Mouse (Mus musculus): ENCODE results near the gene Galntl5. TPM values are rescaled to one million over a fixed set of nuclear protein-coding genes. Genes with fewer than 3 reads are reported as not detected.
"Not testable (repeated sequence)": the region's sequence is repeated elsewhere in the genome, so short reads cannot be mapped to it uniquely, and the experiment has no call there.

Gene Galntl5
- not detected for total RNA-seq (2021)

- DNase-seq, result no peak
- intact Hi-C loops (cut with DNase I), result no loop called here
Measured at GRCm38 (mm10) chr5:25181004-25181531, at the start of gene Galntl5. Gene Galntl5 (plus strand): TSS chr5:25181460.

- intact Hi-C loops (cut with DNase I), result no loop called here
- no peak for DNase-seq
Measured at GRCm38 (mm10) chr5:25146705-25147104, 34.6 kb upstream of the Galntl5 start.

DNA sequence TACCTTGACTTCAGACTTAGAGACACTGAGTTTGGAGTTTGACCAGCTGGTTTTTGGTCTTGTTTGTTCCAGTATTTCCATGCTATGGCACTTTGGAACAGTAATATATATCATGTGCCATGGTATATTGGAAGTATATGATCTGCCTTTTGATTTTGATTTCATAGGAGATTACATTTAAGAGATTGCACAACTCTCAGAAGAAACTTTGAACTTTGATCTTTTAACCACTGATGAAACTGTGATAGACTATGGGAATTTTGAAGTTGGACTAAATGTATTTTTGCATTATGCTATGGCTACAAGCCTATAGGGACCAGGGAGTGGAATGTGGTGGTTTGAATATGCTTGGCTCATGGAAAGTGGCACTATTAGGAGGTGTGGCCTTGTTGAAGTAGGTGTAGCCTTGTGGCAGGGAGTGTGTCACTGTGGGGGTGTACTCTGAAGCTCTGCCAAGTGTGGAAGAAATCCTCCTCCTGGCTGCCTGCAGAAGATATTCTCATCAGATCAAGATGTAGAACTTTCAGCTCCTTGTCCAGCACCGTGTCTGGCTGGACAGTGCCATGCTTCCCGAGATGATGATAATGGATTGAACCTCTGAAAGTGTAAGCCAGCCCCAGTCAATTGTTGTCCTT is 31.8 kb upstream of the Galntl5 start:
- intact Hi-C loops (cut with DNase I), result no loop called here
- no peak for DNase-seq

DNA sequence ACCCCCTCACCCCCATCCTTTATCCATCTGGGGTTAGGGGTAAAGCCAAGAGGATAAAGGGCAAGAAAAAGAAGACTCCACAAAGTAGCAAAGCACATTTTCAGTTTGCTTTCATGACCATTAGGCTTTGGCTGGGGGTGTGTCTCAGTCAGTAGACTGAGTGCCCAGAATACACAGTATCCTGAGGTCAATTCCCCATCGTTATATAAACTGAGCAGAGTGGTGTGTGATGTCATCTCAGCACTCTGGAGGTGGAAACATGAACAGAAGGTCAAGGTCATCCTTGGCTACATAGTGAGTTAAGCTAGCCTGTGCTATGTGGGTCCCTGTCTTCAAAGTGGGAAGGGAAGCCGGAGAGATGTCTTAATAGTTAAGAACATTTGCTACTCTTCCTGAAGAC is 27.8 kb upstream of the Galntl5 start:
- intact Hi-C loops (cut with DNase I), result no loop called here
- DNase-seq, result no peak

- intact Hi-C loops (cut with DNase I), result no loop called here
- DNase-seq, result no peak
Measured at GRCm38 (mm10) chr5:25153996-25154395, 27.3 kb upstream of the Galntl5 start.

DNA sequence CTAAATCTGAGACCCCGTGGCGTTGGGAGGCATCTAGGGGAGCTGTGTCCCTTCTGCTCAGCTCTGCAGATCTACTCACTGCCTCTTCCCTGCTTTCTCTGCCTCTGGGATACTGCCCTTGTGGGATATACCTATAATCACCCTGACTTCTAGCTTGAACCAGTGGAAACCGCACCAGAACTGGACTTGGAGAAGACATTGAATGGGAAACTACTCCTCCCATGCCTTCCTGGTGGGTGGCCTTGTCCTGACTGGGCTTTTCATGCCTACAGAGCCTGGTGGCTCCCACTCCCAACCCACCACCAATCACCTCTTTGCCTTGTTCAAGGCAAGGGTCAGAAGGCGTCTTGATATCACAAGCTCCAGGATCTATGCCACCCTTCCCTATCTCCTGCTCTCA is 26.4 kb upstream of the Galntl5 start:
- DNase-seq, result no peak
- intact Hi-C loops (cut with DNase I), result no loop called here

DNA sequence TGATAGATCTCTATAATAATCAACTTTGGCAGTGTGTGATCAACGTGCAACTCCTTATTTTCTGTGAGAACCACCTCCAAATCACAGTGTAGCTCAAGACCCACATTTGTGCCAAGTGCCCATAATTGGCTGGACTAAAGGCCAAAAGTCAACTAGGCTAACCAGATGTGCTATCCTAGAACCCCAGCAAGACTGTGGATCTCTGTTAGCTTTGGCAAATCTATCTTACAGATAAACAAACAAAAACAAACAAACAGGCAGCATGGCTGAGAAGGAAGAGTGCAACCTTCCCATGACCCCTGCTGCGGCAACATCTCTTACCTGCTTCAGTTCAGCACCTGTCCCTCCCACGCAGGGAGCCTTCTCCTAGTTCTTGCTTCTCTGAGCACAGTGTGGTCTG is 25.9 kb upstream of the Galntl5 start:
- intact Hi-C loops (cut with DNase I), result no loop called here

GRCm38 (mm10) chr5:25157136-25157535 is 24.1 kb upstream of the Galntl5 start:
- DNase-seq, result no peak
- intact Hi-C loops (cut with DNase I), result no loop called here

More for the DNA sequence above, 25.9 kb upstream of the Galntl5 start:
- DNase-seq, result no peak

GRCm38 (mm10) chr5:25160515-25160914 is 20.7 kb upstream of the Galntl5 start:
- intact Hi-C loops (cut with DNase I), result no loop called here
- peak; percentile 29 for DNase-seq

GRCm38 (mm10) chr5:25162981-25163380 is 18.3 kb upstream of the Galntl5 start:
- intact Hi-C loops (cut with DNase I), result no loop called here
- DNase-seq, result no peak

DNA sequence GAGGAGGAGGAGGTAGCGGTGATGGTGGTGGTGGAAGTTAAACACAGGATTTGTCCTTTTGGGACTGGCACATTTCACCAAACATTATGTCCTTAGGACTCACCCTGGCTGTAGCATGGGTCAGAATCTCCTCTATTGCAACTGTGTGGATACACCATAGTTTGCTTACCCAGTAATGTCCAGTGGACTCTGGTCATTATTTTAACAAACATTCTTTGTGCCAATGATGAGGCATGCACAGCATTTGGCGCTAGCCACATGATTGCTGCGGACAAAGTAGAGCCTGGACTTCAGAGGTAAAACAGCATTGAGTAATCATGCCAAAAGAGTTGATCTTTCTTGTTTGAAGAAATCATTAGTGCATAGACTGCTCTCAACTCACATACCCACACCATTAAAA is 17.3 kb upstream of the Galntl5 start:
- no peak for DNase-seq
- intact Hi-C loops (cut with DNase I), result no loop called here

DNA sequence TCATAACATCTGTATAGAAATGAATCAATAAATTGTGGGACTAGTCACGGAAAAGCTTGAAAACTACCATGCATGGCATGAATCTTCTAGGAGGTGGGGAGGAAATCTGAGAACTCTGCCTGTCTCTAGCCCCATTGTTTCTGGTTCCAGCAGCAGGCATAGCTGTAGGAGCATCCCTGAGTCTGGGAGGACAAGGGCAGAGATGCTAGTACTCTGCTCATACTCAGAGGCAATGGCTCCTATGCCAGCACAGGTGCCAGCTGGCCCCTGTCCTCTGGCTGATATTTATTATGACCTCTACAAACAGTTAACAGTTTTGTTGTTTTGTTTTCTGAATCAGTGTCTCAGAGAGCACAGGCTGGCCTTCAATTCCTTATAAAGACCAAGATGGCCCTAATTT is 16.9 kb upstream of the Galntl5 start:
- no peak for DNase-seq
- intact Hi-C loops (cut with DNase I), result no loop called here

GRCm38 (mm10) chr5:25165102-25165788 is 16.0 kb upstream of the Galntl5 start:
- intact Hi-C loops (cut with DNase I), result no loop called here
- DNase-seq, result no peak

DNA sequence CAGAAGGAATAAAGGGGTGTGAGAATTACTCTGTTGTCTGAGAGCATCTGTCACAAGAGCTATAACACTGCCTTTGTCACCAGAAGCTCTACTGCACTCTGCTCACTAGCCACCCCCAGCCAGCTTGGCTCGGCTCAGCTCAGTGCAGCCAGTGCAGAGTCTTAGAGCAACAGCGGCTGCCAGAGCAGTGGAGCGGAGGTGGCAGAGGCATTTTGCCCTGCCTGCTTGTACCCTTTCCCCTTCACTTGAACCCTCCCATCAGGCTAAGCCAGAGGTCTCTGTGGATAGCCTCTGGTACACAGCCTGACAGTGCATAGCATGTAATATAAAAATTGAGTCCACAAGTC is 15.5 kb upstream of the Galntl5 start:
- intact Hi-C loops (cut with DNase I), result no loop called here
- peak; percentile 39 for DNase-seq

- no peak for DNase-seq
- intact Hi-C loops (cut with DNase I), result no loop called here
Measured at GRCm38 (mm10) chr5:25166665-25167064, 14.6 kb upstream of the Galntl5 start.

DNA sequence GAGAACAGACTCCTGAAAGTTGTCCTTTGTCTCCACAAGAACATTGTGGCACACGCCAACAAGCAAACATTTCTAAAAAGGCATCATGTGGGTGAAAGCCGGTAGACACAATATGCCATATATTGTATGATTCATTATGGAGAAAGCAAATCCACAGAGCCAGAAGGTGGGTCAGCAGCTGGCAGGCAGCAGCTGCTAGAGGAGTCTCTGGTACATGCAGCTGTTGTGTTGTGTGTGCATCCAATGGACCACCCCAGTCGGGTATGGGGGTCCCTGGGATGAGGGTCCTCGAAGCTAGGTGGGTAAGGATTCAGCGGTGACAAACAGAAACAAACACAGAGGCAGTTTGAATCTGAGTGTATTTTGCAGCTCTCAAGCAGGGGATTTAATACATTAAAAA is 3.3 kb upstream of the Galntl5 start:
- DNase-seq; intact Hi-C loops (cut with DNase I): not testable (repeated sequence)

GRCm38 (mm10) chr5:25178543-25178942 is 2.7 kb upstream of the Galntl5 start:
- intact Hi-C loops (cut with DNase I); DNase-seq: not testable (repeated sequence)

GRCm38 (mm10) chr5:25179284-25179683 is 2.0 kb upstream of the Galntl5 start:
- intact Hi-C loops (cut with DNase I), result no loop called here
- no peak for DNase-seq

GRCm38 (mm10) chr5:25179936-25180488 is 1.2 kb upstream of the Galntl5 start:
- DNase-seq, result no peak
- intact Hi-C loops (cut with DNase I), result no loop called here

DNA sequence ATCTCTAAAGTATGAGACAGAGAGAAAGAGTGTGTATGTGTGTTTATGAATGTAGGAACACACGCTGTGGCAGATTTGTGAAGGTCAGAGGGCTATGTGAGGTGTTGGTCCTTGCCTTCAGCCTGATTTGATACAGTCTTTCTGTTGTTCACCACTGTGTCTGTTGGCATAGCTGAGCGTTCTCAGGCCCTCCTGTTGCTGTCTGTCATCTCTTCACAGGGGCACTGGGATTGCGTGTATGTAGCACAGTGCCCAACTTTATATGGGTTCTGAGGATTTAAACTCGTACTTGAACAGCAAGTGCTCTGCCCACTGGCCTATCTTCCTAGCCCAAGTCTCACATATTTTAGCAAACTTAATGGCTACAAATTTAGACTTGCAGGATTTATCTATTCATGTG is 2.3 kb downstream of the Galntl5 start:
- intact Hi-C loops (cut with DNase I), result no loop called here
- DNase-seq, result no peak

GRCm38 (mm10) chr5:25184594-25184993 is 3.3 kb downstream of the Galntl5 start:
- DNase-seq, result no peak
- intact Hi-C loops (cut with DNase I), result no loop called here

DNA sequence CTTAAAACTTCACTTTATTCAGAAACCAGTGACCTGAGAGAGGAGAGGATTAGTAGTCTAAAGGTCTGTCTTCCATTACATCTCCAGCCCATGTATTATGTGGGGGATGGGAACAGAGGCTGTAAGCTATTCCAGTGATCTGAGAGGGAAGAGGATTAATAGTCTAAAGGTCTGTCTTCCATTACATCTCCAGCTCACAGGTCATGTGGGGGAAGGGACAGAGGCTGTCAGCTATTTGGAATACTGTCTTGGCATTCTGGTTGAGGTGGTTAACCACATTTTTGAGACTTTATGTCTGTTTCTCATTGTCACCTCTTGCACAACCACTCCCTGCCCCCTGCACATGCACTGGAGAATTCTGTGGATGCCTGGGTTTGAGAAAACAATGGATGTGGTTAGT is 6.5 kb downstream of the Galntl5 start:
- no peak for DNase-seq
- intact Hi-C loops (cut with DNase I), result no loop called here
